Mouse (Mus musculus) megakaryocyte progenitor cell, adult 5-6 weeks (primary cell): Measurements from ENCODE around the gene Tmem217. TPM values are rescaled to one million over a fixed set of nuclear protein-coding genes. Genes with fewer than 3 reads are reported as not detected.
A peak's percentile ranks its signal among the peaks of the same experiment; 100 is the strongest.
"Not testable (repeated sequence)": the region's sequence is repeated elsewhere in the genome, so short reads cannot be mapped to it uniquely, and the experiment has no call there.

Source experiments
- ATAC-seq: replicated peaks from 2 replicates; pipeline ENCODE4 v1.8.0; 2016; ENCODE audit warnings: mild to moderate bottlenecking, moderate TSS enrichment, inconsistent platforms; ENCODE audit not compliant: poor library complexity
- total RNA-seq, 2 experiments: library from RNA; stranded (forward) in 1 of 2; stranded (reverse) in 1 of 2; fragments of 157-497, 149-512 nt in 1 of 2; fragments of 200-1000 nt in 1 of 2; gene quantifications; 2 replicates each; pipeline versions ENCODE4 v1.2.3 to v1.2.4; 2015 to 2017

The Tmem217 gene
- total RNA-seq, 2 experiments from 2014 or later: not detected

GRCm38 (mm10) chr17:29508927-29509608, 43.1 kb downstream of the Tmem217 start:
- peak; percentile 35; the same call in 1 of the 2 replicates for ATAC-seq

- no peak for ATAC-seq
Observed at GRCm38 (mm10) chr17:29503700-29504099, 48.5 kb downstream of the Tmem217 start.

- ATAC-seq: peak; percentile 14; the same call in 1 of the 2 replicates
Observed at GRCm38 (mm10) chr17:29502669-29503665, 49.2 kb downstream of the Tmem217 start.

- ATAC-seq: no peak
Observed at GRCm38 (mm10) chr17:29502005-29502668, 50.0 kb downstream of the Tmem217 start.

GRCm38 (mm10) chr17:29500802-29501469, 51.2 kb downstream of the Tmem217 start:
- ATAC-seq: peak; percentile 64

- no peak; the same call in 1 of the 2 replicates for ATAC-seq
Observed at GRCm38 (mm10) chr17:29500243-29500740, 51.9 kb downstream of the Tmem217 start.

- ATAC-seq: no peak
Observed at GRCm38 (mm10) chr17:29499511-29499910, 52.7 kb downstream of the Tmem217 start.

GRCm38 (mm10) chr17:29498952-29499351, 53.2 kb downstream of the Tmem217 start:
- ATAC-seq: not testable (repeated sequence)

- ATAC-seq: peak; percentile 59
Observed at GRCm38 (mm10) chr17:29498028-29498427, 54.2 kb downstream of the Tmem217 start.

- not testable (repeated sequence) for ATAC-seq
Observed at GRCm38 (mm10) chr17:29497481-29497880, 54.7 kb downstream of the Tmem217 start.

GRCm38 (mm10) chr17:29497071-29497354, 55.2 kb downstream of the Tmem217 start:
- ATAC-seq: no peak

GRCm38 (mm10) chr17:29496211-29497070, 55.7 kb downstream of the Tmem217 start:
- ATAC-seq: no peak

- ATAC-seq: no peak
Observed at GRCm38 (mm10) chr17:29494732-29495076, 57.5 kb downstream of the Tmem217 start.

GRCm38 (mm10) chr17:29494062-29494731, 58.0 kb downstream of the Tmem217 start:
- no peak for ATAC-seq

- ATAC-seq: no peak
Observed at GRCm38 (mm10) chr17:29493461-29493980, 58.7 kb downstream of the Tmem217 start.

- peak; percentile 30 for ATAC-seq
Observed at GRCm38 (mm10) chr17:29492269-29493191, 59.7 kb downstream of the Tmem217 start.

- no peak for ATAC-seq
Observed at GRCm38 (mm10) chr17:29491591-29492268, 60.5 kb downstream of the Tmem217 start.
